Mouse (Mus musculus): ENCODE measurements at regions not wholly inside any gene's neighbourhood (a gene's known extent, or its start where the extent isn't known, plus 50 kb on each side); places are given as distances from the start of the nearest gene placed in this dataset. TPM values are rescaled to one million over a fixed set of nuclear protein-coding genes. Genes with fewer than 3 reads are reported as not detected.

Small RNA genes lying in the stretch of these regions (microRNA-seq; reads per million reads assigned to microRNA genes)
- gene Gm44375: not detected

Measured in hindbrain, embryonic 12.5 days (tissue).